Mouse (Mus musculus) 3134 (cell line): ENCODE measurements around the gene Il9r.

Experiments
- DNase-seq: peaks from one replicate; pipeline ENCODE4 v3.0.0-alpha.2; 2011; ENCODE audit warnings: low spot score; ENCODE audit not compliant: insufficient read length; ENCODE audit errors: extremely low read depth

The Il9r gene

DNA sequence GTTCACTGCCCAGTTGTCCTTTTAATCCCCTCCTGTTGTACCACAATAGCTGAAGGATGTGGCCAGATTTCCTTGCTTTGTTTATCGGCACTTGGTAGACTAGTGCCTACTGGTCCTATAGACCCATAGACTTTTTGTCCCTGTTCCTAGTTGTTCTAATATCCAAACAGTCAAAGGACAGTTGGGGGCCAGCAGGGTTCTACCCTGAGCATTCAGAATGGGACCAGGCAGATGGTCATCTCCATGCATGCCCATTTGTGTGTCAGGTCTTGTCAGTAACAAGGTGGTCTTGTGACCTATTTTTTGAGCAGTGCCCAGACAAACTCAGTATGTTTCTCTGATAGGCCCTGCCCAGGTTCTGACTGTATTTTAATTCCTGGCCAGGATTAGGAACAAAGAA lies 27.0 kb upstream of the Il9r start:
- no peak for DNase-seq

DNA sequence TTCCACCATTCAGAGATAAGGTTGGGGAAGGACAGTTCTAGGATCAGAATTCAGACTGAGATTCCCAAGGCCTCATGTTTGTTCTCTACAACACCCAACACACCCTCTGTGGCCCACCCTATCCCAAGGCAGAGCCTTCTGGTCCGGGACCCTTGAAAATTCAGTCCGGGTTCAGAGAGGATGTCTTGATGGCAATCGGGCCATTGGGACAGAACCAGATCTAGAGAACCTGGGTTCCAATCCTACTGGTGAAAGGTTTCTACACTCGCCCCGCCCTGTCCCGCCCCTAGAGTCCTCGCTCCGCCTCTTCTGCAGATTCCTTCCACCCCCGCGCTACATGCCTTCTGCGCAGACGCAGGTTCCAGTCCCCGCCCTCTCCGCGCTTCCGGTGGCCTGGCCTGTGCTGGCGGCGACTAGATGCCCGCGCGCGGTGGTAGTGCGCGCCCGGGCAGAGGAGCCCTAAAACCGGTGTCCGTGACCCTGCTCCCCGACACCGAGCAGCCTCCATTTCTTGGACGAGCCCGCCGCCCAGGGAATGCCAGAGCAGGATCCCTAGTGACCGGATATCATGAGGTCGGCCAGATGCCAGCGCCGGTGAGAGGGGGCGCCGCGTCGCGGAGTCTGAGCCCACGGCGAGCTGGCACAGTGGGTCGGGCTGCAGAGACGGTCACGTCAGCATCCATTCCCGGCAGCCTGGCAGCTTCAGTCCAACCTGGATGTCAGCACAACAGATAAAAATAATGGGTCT lies 26.2 kb upstream of the Il9r start, which contains the start of gene Mpg:
TSS of gene Mpg (plus strand) at position 382 of the 748 bp plus-strand sequence.
- DNase-seq = peak; percentile 89

DNA sequence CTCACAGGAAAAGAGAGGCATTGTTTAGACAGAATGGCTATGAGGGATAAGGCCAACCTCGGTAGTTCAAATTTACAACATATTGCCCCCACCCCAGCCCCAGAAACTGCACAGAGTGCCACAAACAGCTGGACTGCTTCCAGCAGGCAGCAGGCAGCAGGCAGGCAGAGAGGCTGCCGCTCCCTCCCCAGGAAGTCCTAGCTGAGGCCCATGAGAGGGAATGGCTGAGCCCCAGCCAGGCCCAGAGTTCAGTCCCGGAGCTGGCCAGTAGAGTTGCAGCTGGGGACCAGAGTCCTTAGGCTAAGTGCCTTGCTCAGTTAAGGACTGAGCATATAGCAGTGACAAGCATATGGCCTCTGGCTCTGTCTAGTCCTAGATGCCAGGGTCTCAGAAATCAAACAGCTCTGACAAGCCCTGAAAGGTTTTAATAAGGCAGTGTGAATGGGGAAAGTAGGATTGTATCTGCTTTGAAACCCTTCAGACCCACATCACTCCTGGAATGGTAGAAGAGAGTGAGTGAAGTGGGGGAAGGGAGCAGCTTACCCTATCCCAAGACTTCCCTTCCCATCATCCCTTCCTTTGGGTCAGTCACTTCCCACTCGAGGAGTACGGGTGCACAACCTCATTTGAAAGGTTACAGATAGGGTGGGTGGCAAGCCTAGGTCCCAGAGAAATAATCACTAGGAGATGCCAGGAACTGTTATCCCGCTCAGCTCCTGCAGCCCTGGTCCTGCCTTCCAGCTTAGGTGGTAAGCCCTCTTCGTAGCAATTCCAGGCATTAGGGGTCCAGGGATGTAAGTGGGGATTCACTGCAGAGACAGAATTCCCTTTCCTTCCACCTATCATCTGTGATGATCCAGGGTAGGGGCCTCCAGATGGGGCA lies 25.4 kb upstream of the Il9r start:
- peak; percentile 76 for DNase-seq

DNA sequence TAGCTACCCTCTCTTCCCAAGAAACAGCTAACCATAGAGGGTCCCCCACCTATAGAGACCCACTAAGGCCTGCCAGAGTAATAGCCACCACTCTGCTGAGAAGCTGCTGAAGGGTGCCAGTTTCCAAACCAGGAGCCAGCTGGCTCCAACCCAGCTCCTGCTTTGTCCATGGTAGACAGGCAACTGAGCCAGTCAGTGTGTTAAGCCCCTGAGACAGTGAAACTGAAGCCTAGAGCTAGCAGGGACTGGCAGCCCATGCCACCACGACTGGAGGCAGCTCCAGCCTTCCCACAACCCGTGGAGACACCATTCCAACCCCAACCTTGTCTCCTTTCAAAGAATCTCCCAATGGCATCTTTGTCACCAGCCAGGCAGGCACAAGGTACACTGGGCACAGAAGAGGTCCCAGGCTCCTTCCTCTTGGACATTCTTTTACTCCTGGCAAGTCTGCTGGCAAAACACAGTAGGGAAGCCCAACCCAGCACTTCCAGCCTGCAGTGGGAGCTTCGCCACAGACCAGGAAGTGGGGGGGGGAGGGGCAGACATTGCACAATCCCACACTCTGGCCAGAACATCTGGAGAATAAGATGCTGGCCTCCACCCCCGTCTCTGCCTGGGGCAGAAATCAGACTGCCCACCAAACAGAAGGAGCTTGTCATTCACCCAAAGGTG lies 24.5 kb upstream of the Il9r start:
- peak; percentile 82 for DNase-seq

DNA sequence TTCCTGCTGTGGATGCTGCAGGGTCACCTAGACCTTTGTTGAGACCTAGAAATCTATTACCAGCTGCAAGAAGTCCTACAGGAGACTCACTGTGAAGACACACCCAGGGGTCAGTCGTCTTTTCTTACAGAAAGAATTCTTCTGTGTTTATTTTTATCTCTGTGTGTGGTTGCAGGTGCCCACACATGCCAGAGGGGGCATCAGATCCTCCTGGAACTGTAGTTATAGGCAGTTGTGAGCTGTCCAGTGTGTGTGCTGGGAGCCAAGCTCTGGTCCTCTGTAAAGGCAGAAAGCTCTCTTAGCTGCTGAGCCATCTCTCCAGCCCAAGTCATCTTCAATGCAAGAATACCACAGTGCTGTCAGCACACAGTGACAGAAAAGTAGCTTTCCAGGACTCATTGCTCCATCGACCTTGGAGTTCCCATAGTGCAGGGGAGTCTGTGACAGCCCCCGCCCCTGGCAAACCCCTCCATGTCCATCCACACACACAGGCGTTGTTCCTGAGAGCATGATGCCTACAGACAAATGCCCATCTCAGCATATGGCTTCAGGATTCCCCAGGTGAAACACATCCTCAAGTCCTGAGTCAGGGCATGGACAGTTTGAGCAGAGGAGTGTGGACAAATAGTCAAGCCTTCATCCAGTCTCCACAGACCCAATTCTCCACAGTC lies 23.4 kb upstream of the Il9r start:
- no peak for DNase-seq

DNA sequence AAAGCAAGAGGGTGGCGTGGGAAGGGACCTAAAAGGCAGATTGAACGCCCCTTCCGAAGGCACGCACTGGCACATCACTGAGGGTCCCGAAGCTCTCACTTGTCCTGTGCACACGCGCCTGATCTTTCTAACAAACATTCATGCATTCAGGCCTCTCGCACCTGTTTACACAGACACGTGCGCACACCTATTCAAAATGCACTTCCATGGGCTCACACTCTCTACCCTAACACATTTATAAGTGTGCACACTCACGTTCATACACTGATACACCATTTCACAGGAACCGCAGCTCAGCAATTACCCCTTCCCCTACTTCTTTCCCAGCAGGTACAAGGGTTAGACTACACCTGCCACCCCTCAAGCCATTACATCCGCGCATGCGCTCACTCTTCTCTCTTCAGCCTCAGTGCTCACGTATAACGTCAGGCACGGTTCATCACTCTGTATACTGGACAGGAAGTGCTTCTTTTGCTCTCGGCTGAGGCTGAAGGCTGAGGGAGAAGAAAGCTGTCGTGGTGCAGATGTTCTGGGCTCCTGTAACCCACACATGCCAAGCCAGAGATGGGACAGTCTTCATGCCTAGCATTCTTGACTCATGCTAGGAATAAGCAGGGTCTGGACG lies 22.6 kb upstream of the Il9r start:
- no peak for DNase-seq

DNA sequence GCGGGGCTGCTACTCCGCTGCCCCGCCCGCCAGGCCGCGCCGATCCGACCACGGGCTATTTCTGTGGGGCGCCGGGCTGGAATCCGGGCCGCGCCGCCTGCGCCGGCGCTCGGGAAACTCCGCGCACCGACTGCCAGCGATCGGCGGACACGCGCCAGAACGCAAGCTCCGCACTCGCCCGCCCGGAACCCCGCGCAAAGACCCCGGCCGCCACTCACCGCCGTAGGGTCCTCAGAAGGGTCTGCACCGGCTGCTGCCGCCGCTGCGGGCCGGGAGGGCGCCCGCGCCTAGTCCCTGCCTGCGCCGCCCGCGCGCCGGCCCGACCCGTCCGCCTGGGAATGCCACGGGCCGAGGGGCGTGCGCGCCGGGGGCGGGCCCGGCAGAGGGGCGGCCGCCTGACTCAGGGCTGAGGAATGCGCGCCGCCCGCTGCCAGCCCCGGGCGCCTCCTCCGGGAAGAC lies 21.9 kb upstream of the Il9r start, which contains the start of gene Rhbdf1:
TSS of gene Rhbdf1 (minus strand) at position 350 of the 459 bp plus-strand sequence.
- DNase-seq = peak; percentile 71

DNA sequence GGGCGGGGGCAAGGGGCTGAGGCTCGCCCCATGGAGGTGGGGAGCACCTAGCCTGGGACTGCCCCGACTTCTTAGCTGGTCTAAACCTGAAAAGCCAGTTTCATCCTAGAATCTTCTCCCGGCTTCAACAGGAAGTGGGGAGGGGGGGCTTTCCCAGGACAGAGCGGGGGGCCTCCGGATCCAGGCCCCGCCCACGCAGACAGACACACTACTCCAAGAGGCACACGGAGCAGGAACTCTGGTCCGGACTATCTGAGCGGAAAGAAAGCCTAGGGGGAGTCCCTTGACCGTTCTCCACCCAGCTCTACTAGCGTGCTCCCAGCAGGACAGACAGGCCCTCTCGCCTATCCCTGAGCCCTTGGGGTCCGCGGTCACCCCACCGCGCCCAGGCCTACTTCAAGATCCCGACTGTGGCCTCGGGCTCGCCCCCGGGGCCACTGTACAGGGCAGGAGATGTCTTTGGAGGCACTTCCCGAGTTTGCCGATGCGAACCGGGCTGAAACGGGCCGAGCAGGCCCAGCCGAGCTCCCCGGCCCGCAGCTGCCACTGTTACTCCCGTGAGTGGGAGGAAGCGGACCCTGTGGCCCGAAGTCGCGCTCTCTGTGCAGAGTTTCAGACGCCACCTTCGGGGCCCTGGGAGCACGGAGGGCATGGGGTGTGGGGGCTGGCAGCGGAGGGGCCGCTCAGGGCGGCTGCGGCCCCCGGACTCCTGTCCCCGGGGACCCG lies 21.3 kb upstream of the Il9r start:
- DNase-seq = peak; percentile 83

DNA sequence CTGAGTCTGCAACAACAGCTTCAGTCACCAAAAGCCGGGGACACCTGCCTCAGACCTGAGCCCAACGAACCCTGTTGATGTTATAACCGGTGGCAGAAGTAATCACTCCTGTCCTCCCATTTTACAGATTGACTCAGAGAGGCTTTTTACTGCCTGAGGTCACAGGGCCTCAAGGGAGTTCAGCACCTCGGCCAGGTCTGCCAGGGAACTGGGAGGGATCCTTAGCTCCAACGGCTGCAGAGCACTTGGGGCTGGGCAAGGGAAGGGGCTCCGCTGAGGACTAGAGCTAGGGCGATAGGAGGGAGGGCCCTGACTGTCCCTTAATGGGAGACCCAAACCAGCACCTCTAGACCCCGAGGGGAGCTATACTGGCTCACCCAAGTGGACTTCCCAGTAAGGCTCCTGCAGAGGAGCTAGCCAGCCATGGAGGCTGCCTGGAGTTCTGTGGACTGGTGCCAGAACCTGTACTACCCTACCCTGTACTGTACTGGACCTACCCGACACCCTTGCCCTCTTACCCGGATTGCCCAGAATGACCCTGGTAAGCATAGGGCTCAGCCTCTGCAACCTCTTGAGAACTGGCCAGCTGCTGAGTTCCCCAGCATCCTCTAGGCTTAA lies 20.6 kb upstream of the Il9r start:
- DNase-seq = no peak

DNA sequence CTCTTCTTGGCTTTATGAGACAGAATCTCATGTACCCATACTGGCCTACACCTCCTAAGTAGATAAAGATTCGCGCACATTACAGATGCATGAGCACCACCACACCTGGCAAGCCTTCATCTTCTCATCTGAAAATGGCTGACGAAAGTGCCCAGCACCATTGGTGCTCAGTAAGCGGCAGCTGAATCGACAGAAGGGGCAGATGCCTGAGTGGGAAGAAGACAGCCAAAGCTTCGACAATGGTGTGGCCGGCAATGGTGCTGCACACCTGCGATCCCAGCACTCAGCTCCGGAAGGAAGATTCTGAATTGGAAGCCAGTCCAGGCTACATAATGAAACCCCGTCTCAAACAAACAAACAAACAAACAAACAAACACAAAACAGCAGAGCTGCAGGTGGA lies 19.2 kb upstream of the Il9r start:
- DNase-seq = no peak

DNA sequence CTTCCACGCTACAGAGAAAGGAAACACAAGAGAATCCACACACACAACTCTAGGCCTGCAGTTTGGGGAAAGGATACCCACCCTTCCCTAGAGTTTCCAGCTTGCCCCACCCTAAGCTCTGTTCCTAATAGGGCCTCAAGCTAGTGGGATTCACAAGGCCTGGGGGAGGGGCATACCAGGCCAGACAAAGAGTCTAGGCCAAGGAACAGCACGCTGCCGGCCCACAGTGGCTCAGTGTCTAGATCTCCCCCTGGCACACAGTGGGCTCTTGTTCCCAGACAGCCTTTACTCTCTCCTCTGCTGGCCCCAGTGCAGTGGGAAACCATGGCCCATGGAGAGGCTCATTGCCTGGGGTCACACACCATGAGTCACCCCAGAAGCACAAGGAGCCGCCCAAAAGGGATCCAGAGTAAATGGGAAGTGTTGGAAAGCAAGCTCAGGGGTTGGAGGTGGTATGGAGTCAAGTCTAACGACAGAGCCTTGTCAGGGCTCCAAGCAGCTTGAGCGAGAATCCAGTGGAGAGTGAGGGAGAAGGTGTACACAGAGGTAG lies 18.5 kb upstream of the Il9r start:
- DNase-seq = no peak

DNA sequence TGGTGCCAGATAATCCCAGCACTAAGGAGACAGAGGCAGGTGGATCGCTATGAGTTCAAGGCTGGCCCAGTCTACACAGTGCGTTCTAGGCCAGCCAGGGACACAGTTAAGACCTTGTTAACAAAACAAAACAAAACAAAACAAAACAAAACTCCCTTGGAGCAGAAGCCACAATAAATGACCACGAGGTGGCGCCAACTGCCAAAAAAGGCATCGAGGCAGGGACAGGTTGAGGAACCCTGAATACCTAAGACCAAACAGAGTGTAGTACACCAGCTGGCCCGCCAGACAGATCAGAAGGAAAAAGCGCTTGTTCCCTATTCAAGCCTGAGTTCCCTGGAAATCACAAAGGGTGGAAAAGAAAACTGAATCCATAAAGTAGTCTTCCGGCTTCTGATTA lies 16.8 kb upstream of the Il9r start:
- no peak for DNase-seq

DNA sequence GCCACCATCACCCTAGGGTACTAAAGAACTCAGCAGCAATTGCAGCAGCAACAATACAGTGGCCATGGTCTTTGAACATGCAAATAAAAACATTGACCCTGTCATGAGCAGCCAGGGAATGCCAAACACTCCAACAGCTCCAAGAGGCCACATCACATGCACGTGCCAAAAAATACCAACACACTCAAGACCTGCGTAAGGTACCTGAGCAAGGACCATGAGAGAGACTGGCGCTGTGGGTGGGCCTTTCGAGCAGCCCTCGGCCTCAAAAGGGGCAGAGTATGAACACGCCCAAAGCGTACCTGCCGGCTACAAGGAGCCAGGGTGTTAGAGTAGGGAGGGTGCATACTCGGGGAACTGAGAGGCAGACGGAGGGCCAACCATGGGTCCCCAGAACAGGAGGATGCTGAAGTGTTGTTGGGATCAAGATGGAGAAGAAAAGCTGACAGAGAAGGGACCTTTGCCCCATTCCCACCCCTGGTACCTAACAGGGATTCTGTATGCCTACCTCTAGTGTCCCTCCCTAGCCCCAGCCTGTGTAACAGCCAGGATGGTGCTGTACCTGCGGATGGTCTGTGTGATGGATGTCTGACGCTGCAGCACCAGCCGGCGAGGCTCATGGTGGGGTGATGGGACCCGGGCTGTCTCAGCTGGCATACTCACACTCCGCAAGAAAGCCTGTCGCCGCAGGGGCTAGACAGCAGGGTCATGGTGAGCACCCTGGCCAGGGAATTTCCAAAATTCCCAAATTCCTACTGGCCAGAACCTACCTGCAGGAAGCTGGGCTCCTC lies 15.5 kb upstream of the Il9r start:
- DNase-seq = no peak

DNA sequence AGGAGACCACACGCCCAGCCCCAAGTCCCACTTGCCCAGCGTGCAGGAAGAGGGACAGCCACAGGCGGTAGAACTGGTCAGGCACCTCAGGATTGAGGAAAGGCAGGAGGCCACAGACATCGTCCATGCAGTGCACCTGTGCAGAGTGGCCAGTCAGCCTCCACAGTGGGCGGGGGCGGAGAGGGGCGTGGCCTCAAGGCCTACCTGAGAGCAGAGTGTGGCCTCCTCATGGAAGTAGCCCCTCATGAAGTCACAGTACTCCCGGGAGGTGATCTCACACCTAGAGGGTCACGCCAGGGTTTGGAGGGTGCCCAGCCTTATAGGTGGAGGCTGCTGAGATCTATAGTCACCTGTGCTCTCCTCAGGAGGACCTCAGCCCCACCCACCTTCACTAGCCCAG lies 10.5 kb upstream of the Il9r start:
- no peak for DNase-seq

DNA sequence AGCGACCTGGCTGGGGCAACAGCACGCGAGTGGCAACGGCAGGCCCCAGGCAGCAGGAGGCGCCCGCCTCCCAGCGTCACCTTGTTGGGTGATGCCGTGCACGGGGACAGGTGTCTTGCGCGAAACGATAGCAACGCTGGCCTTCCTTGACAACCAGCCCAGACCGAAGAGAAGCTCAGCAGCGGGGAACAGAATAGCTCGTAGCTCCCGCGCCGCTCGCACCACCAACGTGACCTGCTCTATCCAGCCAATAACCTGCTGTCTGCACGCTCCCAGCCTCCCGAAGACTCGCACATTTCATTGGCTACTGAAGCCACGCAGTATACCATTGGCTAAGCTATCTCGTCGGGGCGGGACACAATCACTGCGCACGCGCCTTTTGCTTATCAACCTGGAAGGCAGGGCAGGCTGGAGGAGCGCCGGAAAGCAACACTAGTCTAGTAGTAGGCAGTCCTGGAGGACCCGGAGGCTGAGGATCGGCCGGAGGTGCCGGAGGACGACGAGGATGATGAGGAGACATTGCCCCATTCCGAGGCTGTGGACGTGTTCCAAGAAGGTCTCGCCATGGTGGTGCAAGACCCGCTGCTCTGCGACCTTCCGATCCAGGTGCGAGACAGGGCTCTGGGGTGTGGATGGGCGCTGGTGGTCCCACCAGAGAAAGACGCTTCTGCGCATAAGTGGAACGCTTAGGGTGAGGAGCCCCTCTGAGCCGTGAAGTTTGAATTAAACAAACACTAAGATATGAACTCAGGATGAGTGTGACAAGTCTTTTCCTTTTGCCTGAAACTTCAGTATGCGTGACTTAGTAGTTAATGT lies 5.2 kb upstream of the Il9r start, which contains the start of gene Snrnp25:
TSS of gene Snrnp25 (plus strand) at position 358 of the 816 bp plus-strand sequence.
- peak; percentile 91 for DNase-seq

DNA sequence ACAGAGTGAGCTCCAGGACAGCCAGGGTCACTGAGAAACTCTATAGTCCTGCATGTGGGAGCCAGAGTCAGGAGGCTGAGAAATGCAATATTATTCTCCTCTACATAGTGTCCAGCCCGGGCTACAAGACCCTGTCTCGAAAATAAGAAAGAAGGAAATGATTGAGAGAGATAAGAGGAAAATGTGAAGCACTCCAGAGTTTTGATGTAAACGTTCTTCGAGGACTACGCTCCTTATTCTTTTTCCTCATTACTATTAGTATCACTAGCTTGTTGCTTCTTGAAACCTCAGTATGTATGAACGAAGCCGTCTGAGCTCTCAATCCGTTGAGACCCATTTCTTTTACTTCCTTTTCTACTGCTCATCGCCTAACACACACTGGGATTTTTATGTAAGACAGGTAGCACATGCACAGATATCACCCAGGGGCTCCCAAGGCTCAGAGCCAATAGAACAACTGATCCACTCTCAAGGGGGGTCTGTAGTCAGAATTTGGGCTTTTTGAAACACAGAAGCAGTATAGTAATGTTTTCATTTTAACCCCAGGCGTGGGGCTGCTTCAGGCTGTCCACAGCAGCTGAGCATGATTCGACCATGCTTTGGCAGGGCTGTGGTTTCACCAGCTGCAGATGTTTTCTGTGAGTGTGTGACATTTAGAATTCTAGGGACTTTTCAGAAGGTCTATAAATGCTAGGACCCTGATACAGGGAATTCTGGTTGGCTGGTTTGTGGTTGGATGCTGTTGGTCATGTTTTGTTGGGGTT lies 2.0 kb upstream of the Il9r start:
- no peak for DNase-seq
